Mouse (Mus musculus): ENCODE results near the gene Cdc42ep4.

GRCm38 (mm10) chr11:113778733-113779679, 27.3 kb upstream of the Cdc42ep4 start:
- TF ChIP-seq CTCF (IDR thresholded peaks at IDR 0.05; ENCODE audit: low read depth) (no peak), EP300 (IDR thresholded peaks at IDR 0.05; ENCODE audit: low read depth) (no peak)

Measured in heart, postnatal 0 days (tissue).